Mouse (Mus musculus): ENCODE measurements at regions not wholly inside any gene's neighbourhood (a gene's known extent, or its start where the extent isn't known, plus 50 kb on each side); places are given as distances from the start of the nearest gene placed in this dataset.

DNA sequence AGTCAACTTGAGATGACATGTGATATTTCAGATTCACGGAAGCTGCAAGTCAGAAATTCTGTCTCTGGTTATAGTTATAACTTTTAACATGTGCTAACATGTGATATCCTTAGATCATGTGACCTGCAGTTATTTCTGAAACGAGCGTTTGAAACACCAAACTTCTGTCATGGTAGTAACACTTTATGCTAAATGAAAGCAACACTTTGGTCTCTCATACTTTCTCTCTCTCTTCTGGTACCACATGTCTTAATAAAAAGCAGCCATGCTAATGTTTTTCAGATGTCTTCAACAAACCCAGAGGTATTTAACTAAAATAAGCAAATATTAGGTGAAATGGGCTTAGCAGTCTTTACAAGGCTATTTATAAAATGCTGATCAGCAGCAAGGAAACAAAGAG, 534.5 kb upstream of the Pitx2 start:
- TF ChIP-seq CTCF (IDR thresholded peaks at IDR 0.05; ENCODE audit: low read depth) (no peak), EP300 (IDR thresholded peaks at IDR 0.05; ENCODE audit: low read depth) (no peak)
